Mouse (Mus musculus) embryonic facial prominence, embryonic 11.5 days (tissue): Measurements from ENCODE around the gene Tbx22. TPM values are rescaled to one million over a fixed set of nuclear protein-coding genes. Genes with fewer than 3 reads are reported as not detected.

Source experiments
- ATAC-seq: fragments of 200-750 bp; cut with Nextera tagmentation; replicated peaks from 2 replicates; pipeline ENCODE4 v1.8.0; 2017; ENCODE audit warnings: low read depth; ENCODE audit not compliant: insufficient number of reproducible peaks, low FRiP score, low TSS enrichment
- DNase-seq: peaks from one replicate; pipeline ENCODE4 v3.0.0-alpha.2; 2015; ENCODE audit warnings: low spot score
- H3K27ac ChIP-seq: fragments of 300-500 bp; sonication (generic); replicated peaks from 2 replicates; pipeline ENCODE4 v1.5.1; 2014; ENCODE audit warnings: mild to moderate bottlenecking, low read depth, low read length, control low read depth
- H3K27me3 ChIP-seq: fragments of 300-500 bp; sonication (generic); 2 replicates; pipeline ENCODE4 v1.6.1; 2014; ENCODE audit warnings: mild to moderate bottlenecking, low read length, moderate library complexity, mixed read lengths; ENCODE audit not compliant: control insufficient read depth, insufficient read depth
- H3K36me3 ChIP-seq: fragments of 300-500 bp; sonication (generic); replicated peaks from 2 replicates; pipeline ENCODE4 v1.6.1; 2014; ENCODE audit warnings: low read depth, mild to moderate bottlenecking, low read length, moderate library complexity, mixed read lengths; ENCODE audit not compliant: control insufficient read depth, insufficient read depth
- H3K4me1 ChIP-seq: fragments of 300-500 bp; sonication (generic); 2 replicates; pipeline ENCODE4 v1.6.1; 2014; ENCODE audit warnings: low read length, mixed read lengths; ENCODE audit not compliant: control insufficient read depth, insufficient read depth
- H3K4me2 ChIP-seq: fragments of 300-500 bp; sonication (generic); 2 replicates; pipeline ENCODE4 v1.6.1; 2014; ENCODE audit warnings: low read depth, mild to moderate bottlenecking, control low read depth, low read length, moderate library complexity
- H3K4me3 ChIP-seq: fragments of 300-500 bp; sonication (generic); 2 replicates; pipeline ENCODE4 v1.5.1; 2014; ENCODE audit warnings: low read depth, low read length, control low read depth
- H3K9ac ChIP-seq: fragments of 300-500 bp; sonication (generic); replicated peaks from 2 replicates; pipeline ENCODE4 v1.6.1; 2014; ENCODE audit warnings: mild to moderate bottlenecking, control low read depth, low read length
- H3K9me3 ChIP-seq: fragments of 300-500 bp; sonication (generic); replicated peaks from 2 replicates; pipeline ENCODE4 v1.6.1; 2016; ENCODE audit warnings: mild to moderate bottlenecking, low read length, inconsistent platforms, mixed read lengths; ENCODE audit not compliant: control insufficient read depth
- WGBS: fragments of 180-500 bp; shearing (Covaris S2); extraction: QIAGEN DNeasy Blood & Tissue Kit; methylation state at CpG from one replicate; pipeline ENCODE4 v1.1.7; 2014; 5-methylcytosine and 5-hydroxymethylcytosine counted together
- polyA plus RNA-seq: library from polyadenylated mRNA; unstranded; fragments of >200 nt; fragmentation: Nextera tagmentation; extraction: Ambion mirVana; gene quantifications from 2 replicates; pipeline ENCODE4 v1.2.1, GENCODE M21; 2014

The Tbx22 gene
- polyA plus RNA-seq, result 10.7 and 11.4 TPM in 2 replicates

GRCm38 (mm10) chrX:107667664-107668063 lies at the start of gene Tbx22:
TSS of gene Tbx22 (plus strand) at chrX:107667964.
- ATAC-seq (no peak), DNase-seq (no peak)
- H3K4me2 ChIP-seq, result no peak within 1 kb of the TSS
- no peaks in the 10 kb centered on the region for H3K9me3 ChIP-seq
- no peak within 1 kb of the TSS for H3K27ac ChIP-seq
- H3K4me1 ChIP-seq, result no peaks in the 10 kb centered on the region
- no peak within 1 kb of the TSS for H3K4me3 ChIP-seq
- no peak within 1 kb of the TSS for H3K9ac ChIP-seq
- no peaks in the 10 kb centered on the region for H3K27me3 ChIP-seq
- WGBS, result 67% methylated on average over 2 of the region's 2 CpGs
- H3K36me3 ChIP-seq, result no peaks in the 10 kb centered on the region

DNA sequence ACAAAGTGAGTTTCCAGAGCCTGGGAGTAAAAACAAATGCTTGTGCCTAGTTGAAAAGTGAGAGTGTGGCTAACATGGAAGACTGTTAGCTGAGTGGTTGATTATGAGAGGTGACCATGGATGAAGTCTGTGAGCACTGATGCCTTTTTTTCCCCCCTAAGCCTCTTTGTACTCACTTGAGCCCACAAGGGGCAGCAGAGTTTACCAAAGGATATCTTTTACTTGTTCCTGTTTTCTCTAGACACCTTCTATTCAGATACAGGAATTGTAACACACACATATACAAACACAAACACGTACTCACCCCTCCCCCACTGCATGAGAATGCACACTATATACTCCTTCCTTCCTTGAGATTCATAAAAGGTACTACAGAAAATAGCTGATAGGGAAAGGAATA lies 913 bp downstream of the Tbx22 start:
- DNase-seq (no peak), ATAC-seq (no peak)
- Histone ChIP-seq H3K36me3 (no peaks in the 10 kb centered on the region), H3K27ac (no peak overlapping the region), H3K4me2 (no peak overlapping the region), H3K27me3 (no peaks in the 10 kb centered on the region), H3K9ac (no peak overlapping the region), H3K9me3 (no peaks in the 10 kb centered on the region), H3K4me3 (no peak overlapping the region), H3K4me1 (no peaks in the 10 kb centered on the region)
- WGBS, result 47% methylated on average over 1 of the region's 1 CpGs

- H3K27me3 ChIP-seq, result peaks cover 4% of the 10 kb centered on the region
- no peaks in the 10 kb centered on the region for H3K36me3 ChIP-seq
- H3K9ac ChIP-seq, result no peak overlapping the region
- H3K4me3 ChIP-seq, result peak overlapping the region; percentile 27
- DNase-seq (peak; percentile 27), ATAC-seq (no peak)
- H3K4me2 ChIP-seq, result peak overlapping the region; percentile 40
- H3K27ac ChIP-seq, result no peak overlapping the region
- WGBS, result 8% methylated on average over 10 of the region's 10 CpGs
- no peaks in the 10 kb centered on the region for H3K4me1 ChIP-seq
- H3K9me3 ChIP-seq, result no peaks in the 10 kb centered on the region
Measured at GRCm38 (mm10) chrX:107679203-107679602, 11.4 kb downstream of the Tbx22 start.

DNA sequence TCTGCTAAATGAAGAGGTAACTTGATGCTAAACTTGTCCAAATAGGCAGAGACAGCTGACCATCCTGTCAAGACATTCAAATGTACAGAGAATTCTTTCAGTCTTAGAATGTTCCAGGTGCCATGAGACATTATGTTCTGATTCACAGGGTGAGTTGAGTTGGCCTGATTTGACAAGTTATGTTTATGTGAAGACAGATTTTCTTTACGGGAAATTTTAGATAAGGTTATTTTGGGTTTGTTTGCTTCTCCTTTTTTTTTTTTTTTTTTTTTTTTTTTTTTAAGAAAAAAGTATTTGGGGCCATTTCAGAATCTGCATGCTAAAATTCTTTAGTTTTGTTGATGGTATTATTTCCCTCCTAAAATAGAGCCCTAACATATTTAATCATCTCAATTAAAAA lies 40.8 kb downstream of the Tbx22 start:
- 79% methylated on average over 1 of the region's 1 CpGs for WGBS
- H3K27ac ChIP-seq, result no peak overlapping the region
- no peaks in the 10 kb centered on the region for H3K27me3 ChIP-seq
- no peaks in the 10 kb centered on the region for H3K36me3 ChIP-seq
- H3K9me3 ChIP-seq, result no peaks in the 10 kb centered on the region
- ATAC-seq (no peak), DNase-seq (no peak)
- no peak overlapping the region for H3K9ac ChIP-seq
- no peak overlapping the region for H3K4me3 ChIP-seq
- no peak overlapping the region for H3K4me2 ChIP-seq
- no peaks in the 10 kb centered on the region for H3K4me1 ChIP-seq

GRCm38 (mm10) chrX:107723541-107723940 lies 55.8 kb downstream of the Tbx22 start:
- Histone ChIP-seq H3K36me3 (no peaks in the 10 kb centered on the region), H3K4me1 (no peaks in the 10 kb centered on the region), H3K9ac (no peak overlapping the region), H3K4me2 (no peak overlapping the region), H3K27ac (no peak overlapping the region), H3K9me3 (no peaks in the 10 kb centered on the region), H3K4me3 (no peak overlapping the region), H3K27me3 (no peaks in the 10 kb centered on the region)
- no peak for ATAC-seq
- DNase-seq, result peak; percentile 29
- 21% methylated on average over 1 of the region's 1 CpGs for WGBS

Other genes starting within 250 kb of the Tbx22 start
- 0.20 and 0.38 TPM in 2 replicates for gene Tent5d, start 124.6 kb downstream of the Tbx22 start, polyA plus RNA-seq
- gene 2610002M06Rik, start 148.4 kb downstream of the Tbx22 start, polyA plus RNA-seq, result 10.0 and 10.5 TPM in 2 replicates